Mouse (Mus musculus): ENCODE data around the gene Hoxb8.

- TF ChIP-seq POLR2A (IDR thresholded peaks at IDR 0.05; ENCODE audit: extremely low read depth, insufficient read depth, low read length) (no peak), CTCF (IDR thresholded peaks at IDR 0.05; ENCODE audit: extremely low read depth, insufficient read depth, low read length) (no peak)
Measured at GRCm38 (mm10) chr11:96291681-96292564, 10.2 kb downstream of the Hoxb8 start, which contains the start of gene Hoxb6.

All from cortical plate, adult 2 months (tissue).